Mouse (Mus musculus) lung, postnatal 0 days (tissue): ENCODE measurements around the gene Lbp.

Experiments used
- CTCF ChIP-seq: IDR thresholded peaks from 2 replicates; pipeline ENCODE4 v1.5.1; 2016; ENCODE audit warnings: antibody characterized with exemption, mild to moderate bottlenecking
- EP300 ChIP-seq: IDR thresholded peaks from 2 replicates; pipeline ENCODE4 v1.6.1; 2016; ENCODE audit warnings: antibody characterized with exemption, mild to moderate bottlenecking, control low read depth

DNA sequence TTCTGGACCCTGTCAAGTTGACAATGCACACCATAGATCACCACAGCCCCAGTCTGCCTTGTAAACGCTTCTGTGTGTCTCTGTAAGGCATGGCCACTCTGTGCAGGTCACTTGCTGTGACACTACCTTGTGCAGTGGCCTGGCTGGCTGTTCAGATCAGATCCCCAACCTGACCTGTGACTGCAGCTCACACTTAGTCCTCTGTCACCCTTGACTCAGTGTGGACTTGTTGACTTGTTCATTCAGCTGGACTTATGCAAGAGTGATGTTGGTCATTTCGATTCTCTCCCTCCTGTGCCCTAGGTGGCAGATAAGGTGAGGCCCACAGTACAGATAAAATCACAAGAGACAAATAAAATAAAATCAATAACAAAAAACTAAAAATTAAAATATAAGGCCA is 35.0 kb downstream of the Lbp start:
- no peak for TF ChIP-seq CTCF
- no peak for TF ChIP-seq EP300
